7 mouse cellular contexts compared by ENCODE assay signal in the genomic region with DNA sequence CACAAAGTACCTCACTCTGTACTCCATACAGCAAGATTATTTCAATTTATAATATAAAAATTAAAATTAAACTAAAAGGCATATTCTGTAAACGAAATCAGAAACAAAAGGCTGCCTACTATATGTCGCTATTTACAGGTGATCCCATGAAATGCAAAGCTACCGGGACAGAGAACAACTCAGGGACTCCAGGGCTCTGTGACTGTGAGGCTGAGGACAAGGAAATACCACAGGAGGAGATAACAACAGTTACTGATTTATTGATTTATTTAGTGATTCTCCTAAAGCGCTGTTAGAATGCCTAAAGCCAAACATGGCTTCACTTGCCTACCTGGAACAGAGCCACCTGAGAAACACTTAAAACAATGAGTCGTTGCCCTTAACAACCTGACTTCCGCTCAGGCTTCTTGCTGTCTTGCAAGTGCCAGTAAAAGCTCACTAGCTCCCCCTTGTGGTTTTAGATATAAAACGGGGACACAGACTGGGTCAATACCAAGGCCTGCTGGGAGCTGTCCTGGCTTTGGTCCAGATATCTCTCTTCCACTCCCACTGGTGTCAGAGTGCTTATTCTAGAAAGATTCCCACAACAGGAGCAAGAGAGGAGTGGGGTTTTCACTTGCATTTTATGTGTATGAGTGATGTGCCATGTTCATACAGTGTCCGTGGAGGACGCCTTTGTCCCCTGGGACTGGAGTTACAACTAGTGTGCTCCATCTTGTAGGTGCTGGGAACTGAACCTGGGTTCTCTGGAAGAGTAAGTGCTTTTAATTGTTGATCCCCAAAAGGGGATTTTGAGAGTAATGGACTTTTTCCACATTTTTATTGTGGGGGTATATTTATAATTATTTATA. TPM values are rescaled to one million over a fixed set of nuclear protein-coding genes. Genes with fewer than 3 reads are reported as not detected.
DNase-seq lines count a peak whose midpoint lies in the region; ATAC-seq lines count a peak whose summit lies in the region.

No protein-coding gene starts in this region.

- peak; percentile 86 for ATAC-seq in activated CD4-positive, CD25-positive, alpha-beta regulatory T cell, adult 4 months
- ATAC-seq in megakaryocyte, adult 5-6 weeks (ENCODE audit: poor library complexity, severe bottlenecking): peak; percentile 84

- DNase-seq in cerebellum, postnatal 14 days: peak; percentile 84 to 87
- peak; percentile 52 for DNase-seq in gastrocnemius, postnatal 10 days
- DNase-seq in induced T-regulatory cell, adult 2 months (ENCODE audit: low read depth): peak; percentile 97
- peak; percentile 45 to 55 for DNase-seq in left cerebral cortex, adult 18-20 months (ENCODE audit: low spot score in 2 of 2)
- DNase-seq in right cerebral cortex, postnatal 14 days: peak; percentile 29

RNA-seq across cellular contexts. Expression of gene Stoml1, which starts 27.5 kb away (rescaled TPM):
- 10 to 100 TPM; 21.1 to 23.9 TPM for polyA plus RNA-seq in activated CD4-positive, CD25-positive, alpha-beta regulatory T cell, adult 4 months (2017; shearing (Covaris generic))
- 10 to 100 TPM in 1 of 2 experiments, 1 to 10 TPM in 1; 9.1 to 12.3 TPM for total RNA-seq in gastrocnemius, postnatal 10 days (2021)
- total RNA-seq in left cerebral cortex, adult 18-20 months (2021): 10 to 100 TPM; 67.9 to 69.7 TPM
- 5.8 and 6.1 TPM in 2 replicates for total RNA-seq in megakaryocyte, adult 5-6 weeks (2015)
- 9.4 and 11.9 TPM in 2 replicates for total RNA-seq in megakaryocyte, adult 5-6 weeks (2017)

RNA-seq across cellular contexts. Expression of gene Pml, which starts 30.9 kb away (rescaled TPM):
- 10 to 100 TPM; 33.7 to 49.3 TPM for polyA plus RNA-seq in activated CD4-positive, CD25-positive, alpha-beta regulatory T cell, adult 4 months (2017; shearing (Covaris generic))
- 10 to 100 TPM in 1 of 2 experiments, 1 to 10 TPM in 1; 7.3 to 12.6 TPM for total RNA-seq in gastrocnemius, postnatal 10 days (2021)
- 10 to 100 TPM; 17.2 to 17.7 TPM for total RNA-seq in left cerebral cortex, adult 18-20 months (2021)
- total RNA-seq in megakaryocyte, adult 5-6 weeks (2015): 37.7 and 41.3 TPM in 2 replicates
- total RNA-seq in megakaryocyte, adult 5-6 weeks (2017): 15.5 and 17.4 TPM in 2 replicates

RNA-seq across cellular contexts. Expression of gene Loxl1, which starts 32.5 kb away (rescaled TPM):
- not detected for polyA plus RNA-seq in activated CD4-positive, CD25-positive, alpha-beta regulatory T cell, adult 4 months (2017; shearing (Covaris generic))
- total RNA-seq in gastrocnemius, postnatal 10 days (2021): 10 to 100 TPM; 50.1 to 70.0 TPM
- 1 to 10 TPM; 1.5 to 2.8 TPM for total RNA-seq in left cerebral cortex, adult 18-20 months (2021)
- 0.05 and 0.11 TPM in 2 replicates for total RNA-seq in megakaryocyte, adult 5-6 weeks (2015)
- not detected in 2 replicates for total RNA-seq in megakaryocyte, adult 5-6 weeks (2017)

Comparison
In these comparisons a context has a peak if more than half of its experiments do, and no peak if none do; other contexts are left out.
1. Peak in every context shown above with its lines: DNase-seq and ATAC-seq.
2. DNase-seq: peak in every context shown above with its lines; median percentile 97 in induced T-regulatory cell, adult 2 months; 86 in cerebellum, postnatal 14 days; 52 in gastrocnemius, postnatal 10 days; 50 in left cerebral cortex, adult 18-20 months; 29 in right cerebral cortex, postnatal 14 days.
3. RNA of gene Stoml1, which starts 27.5 kb away (total RNA-seq): 67.9 to 69.7 TPM in left cerebral cortex, adult 18-20 months; 9.1 to 12.3 TPM in gastrocnemius, postnatal 10 days and 5.8 to 11.9 TPM in megakaryocyte, adult 5-6 weeks; every median in the first group is over 4 times any median in the second.
4. RNA of gene Loxl1, which starts 32.5 kb away (total RNA-seq): 50.1 to 70.0 TPM in gastrocnemius, postnatal 10 days; 1.5 to 2.8 TPM in left cerebral cortex, adult 18-20 months and 0.05 to 0.11 TPM in megakaryocyte, adult 5-6 weeks; every median in the first group is over 10 times any median in the second.